Mouse (Mus musculus): ENCODE data around the gene Gys1.

DNA sequence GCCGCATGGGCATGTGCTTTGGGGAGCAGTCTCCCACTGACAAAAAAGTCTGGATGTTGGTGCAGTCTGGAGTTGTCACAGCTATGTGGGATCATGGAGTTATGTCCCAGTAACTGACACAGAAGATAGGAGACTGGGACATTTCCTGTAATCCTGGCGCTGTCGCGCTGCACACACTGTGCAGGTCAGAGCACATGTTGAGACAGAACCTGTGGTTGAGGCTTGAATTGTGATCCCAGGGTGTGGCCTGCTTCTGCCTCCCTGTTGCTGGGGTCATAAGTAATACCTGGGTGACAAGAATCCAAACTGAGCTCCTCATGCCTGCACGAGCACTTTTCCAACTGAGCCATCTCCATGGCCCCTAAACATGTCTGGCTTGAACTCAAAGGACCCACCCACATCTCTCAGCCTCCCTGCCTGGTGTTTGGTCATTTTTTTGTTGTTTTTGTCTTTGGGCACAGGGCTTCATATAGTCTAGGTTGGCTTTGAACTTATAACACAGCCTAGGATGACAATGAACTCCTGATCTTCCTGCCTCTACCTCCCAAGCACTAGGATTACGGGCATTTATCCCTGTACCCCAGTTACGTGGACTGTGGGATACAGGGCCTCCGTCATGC, 57.7 kb downstream of the Gys1 start:
- TF ChIP-seq CTCF (IDR thresholded peaks at IDR 0.05; ENCODE audit: low read depth, low read length): no peak
- TF ChIP-seq GATA1 (IDR thresholded peaks at IDR 0.05; ENCODE audit: borderline replicate concordance, low read length): no peak
- no peak for TF ChIP-seq POLR2AphosphoS5 (IDR thresholded peaks at IDR 0.05; ENCODE audit: insufficient replicate concordance, low read depth, low read length)
- TF ChIP-seq TAL1 (conservative IDR thresholded peaks at IDR 0.05; ENCODE audit: low read depth, low read length): no peak
